Mouse (Mus musculus) myocyte (in vitro differentiated cells): ENCODE measurements around the gene 5530401A14Rik. TPM values are rescaled to one million over a fixed set of nuclear protein-coding genes. Genes with fewer than 3 reads are reported as not detected.

Experiments used
- H3K27me3 ChIP-seq: one replicate; pipeline ENCODE4 v1.6.1; 2011; ENCODE audit not compliant: control insufficient read depth, insufficient read depth, insufficient read length
- H3K36me3 ChIP-seq: one replicate; pipeline ENCODE4 v1.6.1; 2011; ENCODE audit not compliant: control insufficient read depth, insufficient read depth
- H3K4me2 ChIP-seq: one replicate; pipeline ENCODE4 v1.6.1; 2011; ENCODE audit warnings: low read depth, control low read depth
- H3K4me3 ChIP-seq: one replicate; pipeline ENCODE4 v1.5.1; 2011; ENCODE audit warnings: mild to moderate bottlenecking, control low read depth, moderate library complexity
- H3K79me2 ChIP-seq: one replicate; pipeline ENCODE4 v1.6.1; 2011; ENCODE audit not compliant: control insufficient read depth, insufficient read depth
- H3ac ChIP-seq: one replicate; pipeline ENCODE4 v1.6.1; 2011; ENCODE audit not compliant: control insufficient read depth, insufficient read length
- CEBPB ChIP-seq: IDR thresholded peaks from 2 replicates; pipeline ENCODE4 v1.6.1; 2011; ENCODE audit warnings: mild to moderate bottlenecking, moderate library complexity; ENCODE audit not compliant: poor library complexity, insufficient read depth, severe bottlenecking
- E2F4 ChIP-seq: IDR thresholded peaks from one replicate; pipeline ENCODE4 v1.6.1; 2011; ENCODE audit warnings: mild to moderate bottlenecking, control low read depth, moderate library complexity; ENCODE audit not compliant: insufficient read depth
- MAX ChIP-seq: IDR thresholded peaks from one replicate; pipeline ENCODE4 v1.6.1; 2011; ENCODE audit warnings: low read depth, mild to moderate bottlenecking, control low read depth
- MYOD1 ChIP-seq, 3 experiments: IDR thresholded peaks; one replicate each; pipeline ENCODE4 v1.6.1; 2011; ENCODE audit warnings: control low read depth in 2 of 3, low read depth in 2 of 3, mild to moderate bottlenecking in 2 of 3, moderate library complexity in 1 of 3; ENCODE audit not compliant: insufficient read length in 2 of 3, control insufficient read depth in 1 of 3
- MYOG ChIP-seq, 3 experiments: IDR thresholded peaks; one replicate each; pipeline ENCODE4 v1.6.1; 2011; ENCODE audit warnings: control low read depth in 2 of 3, low read depth in 2 of 3, mild to moderate bottlenecking in 2 of 3; ENCODE audit not compliant: insufficient read length in 2 of 3, control insufficient read depth in 1 of 3, insufficient read depth in 1 of 3
- POLR2A ChIP-seq: IDR thresholded peaks from one replicate; pipeline ENCODE4 v1.6.1; 2011; ENCODE audit warnings: low read depth, mild to moderate bottlenecking, control low read depth, moderate library complexity; ENCODE audit not compliant: insufficient read length
- POLR2AphosphoS2 ChIP-seq: IDR thresholded peaks from one replicate; pipeline ENCODE4 v1.6.1; 2011; ENCODE audit warnings: low read depth, control low read depth; ENCODE audit not compliant: insufficient read length
- REST ChIP-seq: IDR thresholded peaks from one replicate; pipeline ENCODE4 v1.6.1; 2011; ENCODE audit warnings: mild to moderate bottlenecking, control low read depth, moderate library complexity; ENCODE audit not compliant: insufficient read depth, insufficient read length
- SRF ChIP-seq: IDR thresholded peaks from one replicate; pipeline ENCODE4 v1.6.1; 2011; ENCODE audit warnings: low read depth; ENCODE audit not compliant: control insufficient read depth, insufficient read length
- TCF12 ChIP-seq: IDR thresholded peaks from one replicate; pipeline ENCODE4 v1.6.1; 2011; ENCODE audit warnings: mild to moderate bottlenecking, control low read depth; ENCODE audit not compliant: poor library complexity, insufficient read depth, severe bottlenecking
- TCF3 ChIP-seq: IDR thresholded peaks from one replicate; pipeline ENCODE4 v1.6.1; 2011; ENCODE audit warnings: low read depth, control low read depth; ENCODE audit not compliant: insufficient read length
- USF1 ChIP-seq: IDR thresholded peaks from one replicate; pipeline ENCODE4 v1.6.1; 2011; ENCODE audit warnings: low read depth, mild to moderate bottlenecking, control low read depth, moderate library complexity
- polyA plus RNA-seq: library from polyadenylated mRNA; unstranded; fragments of >200 nt; fragmentation: generic; extraction: Trizol; gene quantifications from one replicate; pipeline ENCODE4 v1.2.1, GENCODE M21; 2012; ENCODE audit warnings: missing spikeins

Gene 5530401A14Rik
- polyA plus RNA-seq, 1 experiment, result not detected

GRCm38 (mm10) chr11:81865661-81866382 is 5.3 kb downstream of the 5530401A14Rik start:
- H3K4me2 ChIP-seq, result no peak overlapping the region
- H3K4me3 ChIP-seq, result no peak overlapping the region
- H3K79me2 ChIP-seq, result no peaks in the 10 kb centered on the region
- H3K36me3 ChIP-seq, result no peaks in the 10 kb centered on the region
- peaks cover 17% of the 10 kb centered on the region for H3K27me3 ChIP-seq
- TF ChIP-seq TCF3 (no peak), REST (no peak)
- no peak overlapping the region for H3ac ChIP-seq

- no peaks in the 10 kb centered on the region for H3K79me2 ChIP-seq
- no peaks in the 10 kb centered on the region for H3K36me3 ChIP-seq
- TF ChIP-seq POLR2A, result no peak
- no peak for TF ChIP-seq POLR2AphosphoS2
- no peak for TF ChIP-seq REST
- TF ChIP-seq USF1, result no peak
- no peak for TF ChIP-seq MYOG (IDR thresholded peaks at IDR 0.05; ENCODE audit: control insufficient read depth in 1 of 3, insufficient read depth in 1 of 3, insufficient read length in 2 of 3, low read depth in 2 of 3)
- no peak for TF ChIP-seq MYOD1 (IDR thresholded peaks at IDR 0.05; ENCODE audit: control insufficient read depth in 1 of 3, insufficient read length in 2 of 3, low read depth in 2 of 3)
- no peak for TF ChIP-seq MAX
- no peak for TF ChIP-seq SRF
- no peak for TF ChIP-seq TCF3
- no peak for TF ChIP-seq CEBPB
- TF ChIP-seq TCF12, result no peak
- no peak for TF ChIP-seq E2F4
- H3K4me2 ChIP-seq, result no peak overlapping the region
- H3ac ChIP-seq, result no peak overlapping the region
- H3K4me3 ChIP-seq, result no peak overlapping the region
- H3K27me3 ChIP-seq, result peaks cover 11% of the 10 kb centered on the region
Measured at GRCm38 (mm10) chr11:81871506-81872213, 11.2 kb downstream of the 5530401A14Rik start.

GRCm38 (mm10) chr11:81896511-81896910 is 36.0 kb downstream of the 5530401A14Rik start:
- no peak overlapping the region for H3K4me2 ChIP-seq
- no peak overlapping the region for H3K4me3 ChIP-seq
- TF ChIP-seq POLR2AphosphoS2, result no peak
- TF ChIP-seq REST, result no peak
- no peak for TF ChIP-seq MYOD1 (IDR thresholded peaks at IDR 0.05; ENCODE audit: control insufficient read depth in 1 of 3, insufficient read length in 2 of 3, low read depth in 2 of 3)
- no peak for TF ChIP-seq SRF
- no peak for TF ChIP-seq CEBPB
- no peak for TF ChIP-seq POLR2A
- no peak for TF ChIP-seq TCF3
- no peak for TF ChIP-seq TCF12
- no peak for TF ChIP-seq E2F4
- TF ChIP-seq MYOG (IDR thresholded peaks at IDR 0.05; ENCODE audit: control insufficient read depth in 1 of 3, insufficient read depth in 1 of 3, insufficient read length in 2 of 3, low read depth in 2 of 3), result no peak
- no peak for TF ChIP-seq MAX
- no peak for TF ChIP-seq USF1

GRCm38 (mm10) chr11:81897547-81898354 is 37.3 kb downstream of the 5530401A14Rik start:
- no peaks in the 10 kb centered on the region for H3K79me2 ChIP-seq
- H3K27me3 ChIP-seq, result peaks cover 6% of the 10 kb centered on the region
- TF ChIP-seq TCF12 (no peak), USF1 (no peak), SRF (no peak), E2F4 (no peak), POLR2AphosphoS2 (no peak), MAX (no peak), TCF3 (no peak), CEBPB (no peak), REST (no peak), POLR2A (no peak), MYOD1 (IDR thresholded peaks at IDR 0.05; ENCODE audit: control insufficient read depth in 1 of 3, insufficient read length in 2 of 3, low read depth in 2 of 3) (no peak), MYOG (IDR thresholded peaks at IDR 0.05; ENCODE audit: control insufficient read depth in 1 of 3, insufficient read depth in 1 of 3, insufficient read length in 2 of 3, low read depth in 2 of 3) (no peak)
- no peak overlapping the region for H3K4me2 ChIP-seq
- no peak overlapping the region for H3ac ChIP-seq
- no peak overlapping the region for H3K4me3 ChIP-seq
- H3K36me3 ChIP-seq, result no peaks in the 10 kb centered on the region

More at GRCm38 (mm10) chr11:81896511-81896910, 36.0 kb downstream of the 5530401A14Rik start:
- no peak overlapping the region for H3ac ChIP-seq
- H3K36me3 ChIP-seq, result no peaks in the 10 kb centered on the region
- H3K79me2 ChIP-seq, result no peaks in the 10 kb centered on the region
- peaks cover 6% of the 10 kb centered on the region for H3K27me3 ChIP-seq
